Mouse (Mus musculus) E14TG2a.4 (cell line): Measurements from ENCODE around the gene Hacl1.

Experiments
- H3K27me3 ChIP-seq: 2 replicates; pipeline ENCODE4 v1.6.1; 2014; ENCODE audit warnings: low read length, control low read depth; ENCODE audit not compliant: insufficient read depth
- H3K36me3 ChIP-seq: 2 replicates; pipeline ENCODE4 v1.6.1; 2014; ENCODE audit warnings: low read length, control low read depth; ENCODE audit not compliant: insufficient read depth
- H3K4me1 ChIP-seq: replicated peaks from 2 replicates; pipeline ENCODE4 v1.6.1; 2014; ENCODE audit warnings: low read depth, low read length, control low read depth
- H3K4me3 ChIP-seq: replicated peaks from 2 replicates; pipeline ENCODE4 v1.5.1; 2014; ENCODE audit warnings: mild to moderate bottlenecking, low read length
- H3K9me3 ChIP-seq: 2 replicates; pipeline ENCODE4 v1.6.1; 2014; ENCODE audit warnings: low read length, control low read depth
- CTCF ChIP-seq: conservative IDR thresholded peaks from 2 replicates; pipeline ENCODE4 v1.5.1; 2014; ENCODE audit warnings: low read length
- NANOG ChIP-seq: IDR thresholded peaks from 2 replicates; pipeline ENCODE4 v1.6.1; 2014; ENCODE audit warnings: borderline replicate concordance, low read length, mixed read lengths
- POU5F1 ChIP-seq: IDR thresholded peaks from 2 replicates; pipeline ENCODE4 v1.6.1; 2014; ENCODE audit warnings: low read length, borderline replicate concordance

The Hacl1 gene

GRCm38 (mm10) chr14:31664903-31665565 lies 23.9 kb upstream of the Hacl1 start:
- Histone ChIP-seq H3K9me3 (no peaks in the 10 kb centered on the region), H3K27me3 (no peaks in the 10 kb centered on the region; the same call in 1 of the 2 replicates), H3K36me3 (0 out of 2 replicates have a peak, but pooled peaks cover 2% of the 10 kb centered on the region), H3K4me1 (peaks cover 84% of the 10 kb centered on the region), H3K4me3 (no peak overlapping the region)
- no peak for TF ChIP-seq NANOG
- TF ChIP-seq CTCF, result no peak
- no peak for TF ChIP-seq POU5F1

GRCm38 (mm10) chr14:31664100-31664902 lies 23.2 kb upstream of the Hacl1 start:
- Histone ChIP-seq H3K27me3 (no peaks in the 10 kb centered on the region; the same call in 1 of the 2 replicates), H3K36me3 (0 out of 2 replicates have a peak, but pooled peaks cover 2% of the 10 kb centered on the region), H3K4me3 (no peak overlapping the region), H3K4me1 (peaks cover 77% of the 10 kb centered on the region), H3K9me3 (no peaks in the 10 kb centered on the region)
- TF ChIP-seq CTCF (no peak), POU5F1 (no peak), NANOG (no peak)

- Histone ChIP-seq H3K36me3 (0 out of 2 replicates have a peak, but pooled peaks cover 2% of the 10 kb centered on the region), H3K27me3 (no peaks in the 10 kb centered on the region; the same call in 1 of the 2 replicates), H3K4me3 (peak overlapping the region; percentile 73), H3K4me1 (peaks cover 69% of the 10 kb centered on the region), H3K9me3 (no peaks in the 10 kb centered on the region)
- TF ChIP-seq POU5F1, result no peak
- TF ChIP-seq NANOG, result no peak
- no peak for TF ChIP-seq CTCF
Measured at GRCm38 (mm10) chr14:31663376-31664099, 22.5 kb upstream of the Hacl1 start.

GRCm38 (mm10) chr14:31662555-31663211 lies 21.6 kb upstream of the Hacl1 start:
- Histone ChIP-seq H3K36me3 (0 out of 2 replicates have a peak, but pooled peaks cover 2% of the 10 kb centered on the region), H3K9me3 (no peaks in the 10 kb centered on the region), H3K27me3 (no peaks in the 10 kb centered on the region; the same call in 1 of the 2 replicates), H3K4me3 (peak overlapping the region; percentile 73), H3K4me1 (peaks cover 60% of the 10 kb centered on the region)
- TF ChIP-seq POU5F1 (no peak), NANOG (no peak), CTCF (no peak)

- TF ChIP-seq CTCF (no peak), NANOG (no peak), POU5F1 (no peak)
Measured at GRCm38 (mm10) chr14:31661671-31662554, 20.8 kb upstream of the Hacl1 start.

GRCm38 (mm10) chr14:31660312-31661093 lies 19.4 kb upstream of the Hacl1 start:
- no peak overlapping the region for H3K4me3 ChIP-seq
- TF ChIP-seq NANOG (no peak), CTCF (no peak), POU5F1 (no peak)
- peaks cover 53% of the 10 kb centered on the region for H3K4me1 ChIP-seq
- no peaks in the 10 kb centered on the region for H3K9me3 ChIP-seq
- H3K36me3 ChIP-seq, result no peaks in the 10 kb centered on the region
- no peaks in the 10 kb centered on the region for H3K27me3 ChIP-seq

More at GRCm38 (mm10) chr14:31661671-31662554, 20.8 kb upstream of the Hacl1 start:
- H3K4me3 ChIP-seq, result peak overlapping the region; percentile 73
- peaks cover 53% of the 10 kb centered on the region for H3K4me1 ChIP-seq
- no peaks in the 10 kb centered on the region for H3K36me3 ChIP-seq
- H3K9me3 ChIP-seq, result no peaks in the 10 kb centered on the region
- no peaks in the 10 kb centered on the region for H3K27me3 ChIP-seq
